Mouse (Mus musculus) lung, postnatal 0 days (tissue): Measurements from ENCODE around the gene Dnmt1.

Experiments used
- CTCF ChIP-seq: IDR thresholded peaks from 2 replicates; pipeline ENCODE4 v1.5.1; 2016; ENCODE audit warnings: antibody characterized with exemption, mild to moderate bottlenecking
- EP300 ChIP-seq: IDR thresholded peaks from 2 replicates; pipeline ENCODE4 v1.6.1; 2016; ENCODE audit warnings: antibody characterized with exemption, mild to moderate bottlenecking, control low read depth

- no peak for TF ChIP-seq EP300
- no peak for TF ChIP-seq CTCF
These were observed 28.3 kb upstream of the Dnmt1 start for GRCm38 (mm10) chr9:20987953-20988352.
